Comparison of ENCODE assay signal across 12 mouse cellular contexts in genomic region chr11:79112559-79113302, GRCm38 (mm10). TPM values are rescaled to one million over a fixed set of nuclear protein-coding genes. Genes with fewer than 3 reads are reported as not detected.
A peak's percentile ranks its signal among the peaks of the same experiment; 100 is the strongest.
DNase-seq lines count a peak whose midpoint lies in the region; ATAC-seq and TF ChIP-seq lines count a peak whose summit lies in the region.
"Had no signal": no experiment of that assay in that cellular context is flagged by ENCODE, and none has a peak within 500 bp of the region (broad histone marks: within the 10 kb centered on the region; RNA-seq: fewer than 3 reads in every experiment).

No protein-coding gene starts in this region.

- 77% methylated on average over 19 of the region's 19 CpGs for WGBS in embryonic facial prominence, embryonic 13.5 days
- WGBS in embryonic facial prominence, embryonic 10.5 days = 87% methylated on average over 19 of the region's 19 CpGs

- H3K27ac ChIP-seq in embryonic facial prominence, embryonic 13.5 days = peak overlapping the region; percentile 60
- H3K27ac ChIP-seq in embryonic facial prominence, embryonic 10.5 days (replicated peaks) = no peak overlapping the region
- peak overlapping the region; percentile 68 for H3K27ac ChIP-seq in layer of hippocampus, adult 2 months
- H3K27ac ChIP-seq: forebrain, embryonic 10.5 days; heart, embryonic 15.5 days; liver, embryonic 13.5 days had no signal

- no peaks in the 10 kb centered on the region for H3K36me3 ChIP-seq in embryonic facial prominence, embryonic 13.5 days
- H3K36me3 ChIP-seq in embryonic facial prominence, embryonic 10.5 days (replicated peaks) = no peaks in the 10 kb centered on the region; the same call in 1 of the 2 replicates
- H3K36me3 ChIP-seq: heart, embryonic 15.5 days; liver, embryonic 13.5 days had no signal

- H3K9me3 ChIP-seq in embryonic facial prominence, embryonic 13.5 days = no peaks in the 10 kb centered on the region
- H3K9me3 ChIP-seq in embryonic facial prominence, embryonic 10.5 days = no peaks in the 10 kb centered on the region
- H3K9me3 ChIP-seq: forebrain, embryonic 10.5 days; heart, embryonic 15.5 days; liver, embryonic 13.5 days had no signal

- no peak overlapping the region for H3K4me3 ChIP-seq in embryonic facial prominence, embryonic 13.5 days
- no peak overlapping the region for H3K4me3 ChIP-seq in embryonic facial prominence, embryonic 10.5 days
- no peak overlapping the region for H3K4me3 ChIP-seq in layer of hippocampus, adult 2 months
- H3K4me3 ChIP-seq: forebrain, embryonic 10.5 days; heart, embryonic 15.5 days; liver, embryonic 13.5 days had no signal

- no peak overlapping the region for H3K4me2 ChIP-seq in embryonic facial prominence, embryonic 13.5 days
- H3K4me2 ChIP-seq: heart, embryonic 15.5 days; liver, embryonic 13.5 days had no signal

- H3K4me1 ChIP-seq in embryonic facial prominence, embryonic 13.5 days = peaks cover 38% of the 10 kb centered on the region
- H3K4me1 ChIP-seq in embryonic facial prominence, embryonic 10.5 days = peaks cover 41% of the 10 kb centered on the region

- H3K27me3 ChIP-seq in embryonic facial prominence, embryonic 13.5 days = no peaks in the 10 kb centered on the region
- no peaks in the 10 kb centered on the region for H3K27me3 ChIP-seq in embryonic facial prominence, embryonic 10.5 days (replicated peaks; ENCODE audit: low read depth, poor library complexity, severe bottlenecking)
- H3K27me3 ChIP-seq: heart, embryonic 15.5 days; liver, embryonic 13.5 days had no signal

- peak; percentile 54 for TF ChIP-seq CTCF in layer of hippocampus, adult 2 months (conservative IDR thresholded peaks at IDR 0.05)

- DNase-seq in embryonic facial prominence, embryonic 10.5 days (ENCODE audit: low spot score) = no peak
- DNase-seq in layer of hippocampus, adult 2 months (ENCODE audit: low spot score in 2 of 2) = no peak
- DNase-seq in layer of hippocampus, postnatal 36 days = no peak
- DNase-seq in heart, postnatal 4 days = peak; percentile 38
- DNase-seq in frontal cortex, postnatal 14 days (ENCODE audit: low spot score in 2 of 2) = no peak
- DNase-seq: liver, embryonic 13.5 days; retina, postnatal 1 day had no signal

- no peak overlapping the region for H3K9ac ChIP-seq in embryonic facial prominence, embryonic 13.5 days
- H3K9ac ChIP-seq: heart, embryonic 15.5 days; liver, embryonic 13.5 days had no signal

- ATAC-seq in embryonic facial prominence, embryonic 13.5 days (ENCODE audit: insufficient number of reproducible peaks, insufficient read depth, low FRiP score, low TSS enrichment, low read depth) = no peak
- ATAC-seq in megakaryocyte progenitor cell, adult 5-6 weeks (replicated peaks; ENCODE audit: poor library complexity) = peak; percentile 39; the same call in 1 of the 2 replicates
- no peak for ATAC-seq in inflammation-experienced regulatory T-cells, adult 6 months

RNA-seq across cellular contexts. Expression of gene Ksr1, which starts 33.5 kb away (rescaled TPM):
- polyA plus RNA-seq in embryonic facial prominence, embryonic 13.5 days (2015; fragmentation: Nextera tagmentation; extraction: Ambion mirVana) = 3.3 and 3.6 TPM in 2 replicates
- 1.0 and 1.5 TPM in 2 replicates for polyA plus RNA-seq in embryonic facial prominence, embryonic 10.5 days (2016; fragmentation: Nextera tagmentation; extraction: Ambion mirVana)
- total RNA-seq in layer of hippocampus, adult 2 months (2021) = 100 to 1,000 TPM; 230 to 231 TPM
- 100 to 1,000 TPM; 183 to 261 TPM for total RNA-seq in layer of hippocampus, postnatal 36 days (2021)
- 10 to 100 TPM; 14.6 to 15.8 TPM for total RNA-seq in heart, postnatal 4 days (2021)
- total RNA-seq in megakaryocyte progenitor cell, adult 5-6 weeks (2015) = 7.1 and 8.7 TPM in 2 replicates
- total RNA-seq in megakaryocyte progenitor cell, adult 5-6 weeks (2017) = 6.0 and 7.2 TPM in 2 replicates
- 1 to 10 TPM; 3.6 to 4.6 (median 3.9) TPM for polyA plus RNA-seq in inflammation-experienced regulatory T-cells, adult 6 months (2017; shearing (Covaris generic))

Comparison
In these comparisons a context has a peak if more than half of its experiments do, and no peak if none do; other contexts are left out.
1. RNA of gene Ksr1, which starts 33.5 kb away (total RNA-seq): 183 to 261 TPM in layer of hippocampus, postnatal 36 days and 230 to 231 TPM in layer of hippocampus, adult 2 months; 14.6 to 15.8 TPM in heart, postnatal 4 days and 6.0 to 8.7 TPM in megakaryocyte progenitor cell, adult 5-6 weeks; every median in the first group is over 10 times any median in the second.